10 mouse cellular contexts compared by ENCODE assay signal in the genomic region with DNA sequence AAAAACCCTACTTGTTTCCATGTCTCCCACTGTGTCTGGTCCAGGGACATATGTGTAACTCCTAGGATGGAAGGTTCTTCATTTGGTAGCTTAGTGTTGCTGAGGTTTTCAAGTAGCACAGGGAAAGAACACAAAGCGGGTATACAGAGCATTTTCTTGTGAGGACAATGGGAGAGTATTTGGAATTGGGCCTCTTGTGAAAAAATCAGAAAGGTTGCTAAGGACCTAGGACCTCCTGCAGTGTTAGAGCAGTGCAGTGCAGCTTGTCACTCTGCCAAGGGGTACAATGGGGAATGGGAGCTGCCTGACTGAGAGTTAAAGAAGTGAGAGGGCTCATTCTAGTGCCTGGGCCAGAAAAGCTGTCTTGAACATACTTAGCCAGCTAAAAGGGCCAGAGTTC.
DNase-seq lines count a peak whose midpoint lies in the region; ATAC-seq and TF ChIP-seq lines count a peak whose summit lies in the region.
"Had no signal": no experiment of that assay in that cellular context is flagged by ENCODE, and none has a peak within 500 bp of the region (broad histone marks: within the 10 kb centered on the region; RNA-seq: fewer than 3 reads in every experiment).

No protein-coding gene starts in this region.

- no peaks in the 10 kb centered on the region for H3K9me3 ChIP-seq in hindbrain, postnatal 0 days (ENCODE audit: low read length)

- no peak for TF ChIP-seq POLR2A in cerebellum, adult 2 months (IDR thresholded peaks at IDR 0.05; ENCODE audit: borderline replicate concordance, insufficient read depth, low read length)

- no peak for TF ChIP-seq CTCF in cerebellum, adult 2 months (IDR thresholded peaks at IDR 0.05; ENCODE audit: borderline replicate concordance, insufficient read depth, low read depth, low read length)
- no peak for TF ChIP-seq CTCF in hindbrain, postnatal 0 days (IDR thresholded peaks at IDR 0.05; ENCODE audit: low read depth)

- H3K36me3 ChIP-seq in hindbrain, postnatal 0 days (ENCODE audit: insufficient read depth, low read length): no peaks in the 10 kb centered on the region

- WGBS in cerebellum, adult 2 months: 75% methylated on average over 1 of the region's 1 CpGs
- 21% methylated on average over 1 of the region's 1 CpGs for WGBS in hindbrain, postnatal 0 days

- no peak overlapping the region for H3K27ac ChIP-seq in cerebellum, adult 2 months (ENCODE audit: insufficient read depth, low read length)
- 0 out of 2 replicates have a peak overlapping the region, but pooled peaks have one; percentile 34 for H3K27ac ChIP-seq in hindbrain, postnatal 0 days

- no peak overlapping the region for H3K9ac ChIP-seq in hindbrain, postnatal 0 days (replicated peaks; ENCODE audit: low read length)

- DNase-seq in cerebellum, postnatal 10 days: peak; percentile 16 to 40
- no peak for DNase-seq in cerebellum, adult 2 months
- peak; percentile 14 for DNase-seq in ovary, adult 18-20 months (ENCODE audit: low spot score)
- DNase-seq in ovary, postnatal 10 days (ENCODE audit: low spot score): no peak
- peak; percentile 79 for DNase-seq in hindbrain, postnatal 0 days (ENCODE audit: low spot score)
- DNase-seq in skeletal muscle tissue, adult 2 months (ENCODE audit: low read depth, low spot score): peak; percentile 6
- DNase-seq in frontal cortex, postnatal 14 days (ENCODE audit: low spot score in 2 of 2): no peak
- no peak for DNase-seq in thymus, postnatal 36 days
- DNase-seq: B cell, adult 2 months had no signal

- peak; percentile 88 for ATAC-seq in hindbrain, postnatal 0 days

- H3K4me3 ChIP-seq in cerebellum, adult 2 months (replicated peaks; ENCODE audit: insufficient read depth, low read depth, low read length): no peak overlapping the region
- H3K4me3 ChIP-seq in hindbrain, postnatal 0 days (ENCODE audit: low read length): no peak overlapping the region
- H3K4me3 ChIP-seq: megakaryocyte, embryonic 14.5 days had no signal

- peaks cover 3% of the 10 kb centered on the region; the same call in 1 of the 2 replicates for H3K4me1 ChIP-seq in cerebellum, adult 2 months (ENCODE audit: control insufficient read depth, insufficient read depth, low read length)
- H3K4me1 ChIP-seq in hindbrain, postnatal 0 days (ENCODE audit: insufficient read depth, low read length): no peaks in the 10 kb centered on the region
- H3K4me1 ChIP-seq: megakaryocyte, embryonic 14.5 days had no signal

- no peak overlapping the region for H3K4me2 ChIP-seq in hindbrain, postnatal 0 days (ENCODE audit: low read depth, low read length)

- H3K27me3 ChIP-seq in cerebellum, adult 2 months (ENCODE audit: control insufficient read depth, insufficient read depth, low read length): no peaks in the 10 kb centered on the region
- H3K27me3 ChIP-seq in hindbrain, postnatal 0 days (ENCODE audit: insufficient read depth, low read length): no peaks in the 10 kb centered on the region
- H3K27me3 ChIP-seq: megakaryocyte, embryonic 14.5 days had no signal

Comparison
In these comparisons a context has a peak if more than half of its experiments do, and no peak if none do; other contexts are left out.
1. DNase-seq: peak in cerebellum, postnatal 10 days (2 of 2), ovary, adult 18-20 months (single experiment), hindbrain, postnatal 0 days (single experiment) and skeletal muscle tissue, adult 2 months (single experiment); none in cerebellum, adult 2 months (0 of 2), ovary, postnatal 10 days (single experiment), frontal cortex, postnatal 14 days (0 of 2) and thymus, postnatal 36 days (0 of 2).